ENCODE assay signal across 8 mouse cellular contexts in genomic region chr6:86471760-86472099, GRCm38 (mm10). TPM values are rescaled to one million over a fixed set of nuclear protein-coding genes. Genes with fewer than 3 reads are reported as not detected.
DNase-seq lines count a peak whose midpoint lies in the region; ATAC-seq and TF ChIP-seq lines count a peak whose summit lies in the region.

No protein-coding gene starts in this region.

- DNase-seq in heart, postnatal 14 days, result no peak
- DNase-seq in MEL (ENCODE audit: low read depth, low spot score), result no peak
- no peak for DNase-seq in midbrain, embryonic 11.5 days (ENCODE audit: low spot score, missing footprints)
- no peak for DNase-seq in ovary, postnatal 10 days (ENCODE audit: low spot score)
- no peak for DNase-seq in gastrocnemius, postnatal 10 days
- DNase-seq in cerebellum, postnatal 36 days, result no peak

- TF ChIP-seq POLR2A in MEL (IDR thresholded peaks at IDR 0.05; ENCODE audit: control insufficient read depth in 1 of 2, insufficient read depth in 1 of 2, low read depth in 1 of 2, low read length in 2 of 2, poor library complexity in 1 of 2), result peak in 1 of 2 experiments; percentile 54; a peak in 1 of 4 replicates

- TF ChIP-seq CTCF in MEL (IDR thresholded peaks at IDR 0.05 in 2 of 3, conservative IDR thresholded peaks at IDR 0.05 in 1 of 3; ENCODE audit: control insufficient read depth in 1 of 3, insufficient read depth in 1 of 3, low read depth in 2 of 3, low read length in 3 of 3, poor library complexity in 1 of 3, severe bottlenecking in 1 of 3), result no peak

- peaks cover 6% of the 10 kb centered on the region; the same call in 1 of the 2 replicates for H3K79me2 ChIP-seq in MEL (ENCODE audit: control insufficient read depth, insufficient read depth, low read length, poor library complexity)

- H3K9ac ChIP-seq in heart, embryonic 14.5 days (ENCODE audit: low read length), result peak overlapping the region; percentile 69
- peak overlapping the region; percentile 85 for H3K9ac ChIP-seq in MEL (ENCODE audit: control insufficient read depth, low read depth, low read length, poor library complexity, severe bottlenecking)
- H3K9ac ChIP-seq in hindbrain, embryonic 12.5 days, result peak overlapping the region; percentile 60
- peak overlapping the region; percentile 69 for H3K9ac ChIP-seq in midbrain, embryonic 11.5 days (ENCODE audit: low read length)

- intact Hi-C loops in heart, postnatal 14 days (cut with DNase I), result loop anchor here (1.0 to 5.0 kb wide), 3 partner anchors 25 to 196 kb away; partner anchors contain the start of gene Mxd1

- H3K4me2 ChIP-seq in heart, embryonic 14.5 days (ENCODE audit: low read length), result peak overlapping the region; percentile 62
- peak overlapping the region; percentile 59 for H3K4me2 ChIP-seq in hindbrain, embryonic 12.5 days (replicated peaks)
- peak overlapping the region; percentile 57 for H3K4me2 ChIP-seq in midbrain, embryonic 11.5 days

- H3K9me3 ChIP-seq in heart, embryonic 14.5 days (ENCODE audit: control insufficient read depth, low read length), result no peaks in the 10 kb centered on the region
- no peaks in the 10 kb centered on the region for H3K9me3 ChIP-seq in MEL (replicated peaks; ENCODE audit: insufficient read depth, low read length)
- H3K9me3 ChIP-seq in hindbrain, embryonic 12.5 days (replicated peaks), result no peaks in the 10 kb centered on the region
- no peaks in the 10 kb centered on the region for H3K9me3 ChIP-seq in midbrain, embryonic 11.5 days (ENCODE audit: control insufficient read depth, low read length)

- peak overlapping the region; percentile 93 for H3K27ac ChIP-seq in heart, embryonic 14.5 days (replicated peaks in 1 of 2; ENCODE audit: control insufficient read depth in 1 of 2, insufficient read depth in 1 of 2, low read depth in 2 of 2, low read length in 2 of 2)
- peak overlapping the region; percentile 83 for H3K27ac ChIP-seq in MEL (ENCODE audit: control insufficient read depth, low read depth, low read length)
- H3K27ac ChIP-seq in hindbrain, embryonic 12.5 days, result peak overlapping the region; percentile 95
- H3K27ac ChIP-seq in midbrain, embryonic 11.5 days (ENCODE audit: low read depth, low read length), result peak overlapping the region; percentile 90

- WGBS in heart, embryonic 14.5 days, result 23% methylated on average over 9 of the region's 9 CpGs
- WGBS in hindbrain, embryonic 12.5 days, result 28% methylated on average over 9 of the region's 9 CpGs
- 29% methylated on average over 9 of the region's 9 CpGs for WGBS in midbrain, embryonic 11.5 days

- TF ChIP-seq EP300 in MEL (IDR thresholded peaks at IDR 0.05; ENCODE audit: low read depth in 1 of 2, low read length in 2 of 2), result no peak

- H3K36me3 ChIP-seq in heart, embryonic 14.5 days (ENCODE audit: control insufficient read depth, insufficient read depth, low read length), result peaks cover 20% of the 10 kb centered on the region
- peaks cover 0 to 28% of the 10 kb centered on the region in 2 experiments; a peak in 3 of 4 replicates for H3K36me3 ChIP-seq in MEL (ENCODE audit: control insufficient read depth in 1 of 2, insufficient read depth in 2 of 2, low read length in 2 of 2)
- H3K36me3 ChIP-seq in hindbrain, embryonic 12.5 days, result peaks cover 24% of the 10 kb centered on the region
- H3K36me3 ChIP-seq in midbrain, embryonic 11.5 days (ENCODE audit: control insufficient read depth, insufficient read depth, low read length), result no peaks in the 10 kb centered on the region; the same call in 1 of the 2 replicates

- peaks cover 21 to 29% of the 10 kb centered on the region in 2 experiments for H3K4me1 ChIP-seq in heart, embryonic 14.5 days (ENCODE audit: control insufficient read depth in 2 of 2, insufficient read depth in 2 of 2, low read length in 2 of 2)
- H3K4me1 ChIP-seq in MEL (ENCODE audit: control insufficient read depth in 1 of 2, insufficient read depth in 2 of 2, low read length in 2 of 2), result peaks cover 13 to 36% of the 10 kb centered on the region in 2 experiments
- peaks cover 16% of the 10 kb centered on the region for H3K4me1 ChIP-seq in hindbrain, embryonic 12.5 days
- H3K4me1 ChIP-seq in midbrain, embryonic 11.5 days (ENCODE audit: control insufficient read depth, insufficient read depth, low read length), result peaks cover 7% of the 10 kb centered on the region

- ATAC-seq in heart, embryonic 14.5 days (ENCODE audit: insufficient number of reproducible peaks, insufficient read depth, low FRiP score, low read depth), result peak; percentile 16
- peak; percentile 57 for ATAC-seq in hindbrain, embryonic 12.5 days (ENCODE audit: low FRiP score)
- ATAC-seq in midbrain, embryonic 11.5 days (ENCODE audit: low FRiP score), result peak; percentile 63

- peak overlapping the region; percentile 44 to 54 for H3K4me3 ChIP-seq in heart, embryonic 14.5 days (ENCODE audit: control insufficient read depth in 1 of 2, insufficient read depth in 1 of 2, low read depth in 1 of 2, low read length in 2 of 2)
- peak overlapping the region; percentile 64 to 70 for H3K4me3 ChIP-seq in MEL (ENCODE audit: control insufficient read depth in 1 of 2, insufficient read depth in 1 of 2, low read depth in 2 of 2, low read length in 2 of 2)
- H3K4me3 ChIP-seq in hindbrain, embryonic 12.5 days, result peak overlapping the region; percentile 33
- H3K4me3 ChIP-seq in midbrain, embryonic 11.5 days (ENCODE audit: low read depth, low read length), result peak overlapping the region; percentile 32

- no peaks in the 10 kb centered on the region for H3K27me3 ChIP-seq in heart, embryonic 14.5 days (ENCODE audit: control insufficient read depth, insufficient read depth, low read length)
- no peaks in the 10 kb centered on the region for H3K27me3 ChIP-seq in MEL (ENCODE audit: control insufficient read depth in 1 of 2, insufficient read depth in 2 of 2, low read length in 2 of 2)
- H3K27me3 ChIP-seq in hindbrain, embryonic 12.5 days, result no peaks in the 10 kb centered on the region
- no peaks in the 10 kb centered on the region for H3K27me3 ChIP-seq in midbrain, embryonic 11.5 days (ENCODE audit: control insufficient read depth, insufficient read depth, low read length)

- no peak for TF ChIP-seq RAD21 in MEL (IDR thresholded peaks at IDR 0.05; ENCODE audit: low read depth, low read length)

TF ChIP-seq in MEL, 35 proteins besides CTCF, POLR2A, EP300 and RAD21:
- TF ChIP-seq ZKSCAN1 (IDR thresholded peaks at IDR 0.05; ENCODE audit: low read depth, low read length) (no peak), RCOR1 (IDR thresholded peaks at IDR 0.05; ENCODE audit: low read depth, low read length) (no peak), CHD2 (IDR thresholded peaks at IDR 0.05; ENCODE audit: low read length) (no peak), MYB (IDR thresholded peaks at IDR 0.05; ENCODE audit: low read depth, low read length) (no peak), MAX (IDR thresholded peaks at IDR 0.05; ENCODE audit: low read length) (no peak), NRF1 (IDR thresholded peaks at IDR 0.05; ENCODE audit: insufficient read depth, low read depth, low read length, poor library complexity, severe bottlenecking) (no peak), KAT2A (conservative IDR thresholded peaks at IDR 0.05; ENCODE audit: low read depth, low read length) (no peak), USF1 (IDR thresholded peaks at IDR 0.05; ENCODE audit: low read depth, low read length) (no peak), JUND (IDR thresholded peaks at IDR 0.05; ENCODE audit: low read depth, low read length) (no peak), POLR2AphosphoS2 (IDR thresholded peaks at IDR 0.05; ENCODE audit: low read length) (no peak; the same call in 1 of the 2 replicates), ZMIZ1 (IDR thresholded peaks at IDR 0.05; ENCODE audit: low read depth, low read length) (no peak), POLR2AphosphoS5 (IDR thresholded peaks at IDR 0.05; ENCODE audit: borderline replicate concordance, low read depth, low read length) (no peak), MXI1 (IDR thresholded peaks at IDR 0.05; ENCODE audit: low read depth, low read length) (no peak)

RNA-seq across cellular contexts. Expression of gene C87436, which starts 33.6 kb away (rescaled TPM):
- polyA plus RNA-seq in heart, embryonic 14.5 days (2014; fragmentation: Nextera tagmentation; extraction: Ambion mirVana), result 17.1 and 20.0 TPM in 2 replicates
- 10 to 100 TPM; 11.4 to 12.4 TPM for total RNA-seq in heart, postnatal 14 days (2021)
- 10.9 and 11.6 TPM in 2 replicates for total RNA-seq in MEL (2012; rRNA removed)
- polyA plus RNA-seq in MEL (2012; ENCODE audit: insufficient read depth in 1 of 2, insufficient read length in 2 of 2, low read depth in 1 of 2, low replicate concordance in 2 of 2, missing spikeins in 1 of 2), result 10 to 100 TPM in 1 of 2 experiments, not detected in 1; 18.5 TPM
- polyA plus RNA-seq in hindbrain, embryonic 12.5 days (2016; fragmentation: Nextera tagmentation; extraction: Ambion mirVana), result 28.1 and 29.7 TPM in 2 replicates
- 23.6 and 26.4 TPM in 2 replicates for polyA plus RNA-seq in midbrain, embryonic 11.5 days (2014; fragmentation: Nextera tagmentation; extraction: Ambion mirVana)
- 1 to 10 TPM; 8.7 to 9.8 TPM for total RNA-seq in gastrocnemius, postnatal 10 days (2021)

RNA-seq across cellular contexts. Expression of gene Gm44790, which starts 45.3 kb away (rescaled TPM):
- not detected in 2 replicates for polyA plus RNA-seq in heart, embryonic 14.5 days (2014; fragmentation: Nextera tagmentation; extraction: Ambion mirVana)
- total RNA-seq in heart, postnatal 14 days (2021), result not detected
- total RNA-seq in MEL (2012; rRNA removed), result 0.77 and 0.88 TPM in 2 replicates
- under 1 TPM in 1 of 2 experiments, not detected in 1; 0.29 TPM for polyA plus RNA-seq in MEL (2012; ENCODE audit: insufficient read depth in 1 of 2, insufficient read length in 2 of 2, low read depth in 1 of 2, low replicate concordance in 2 of 2, missing spikeins in 1 of 2)
- not detected in 2 replicates for polyA plus RNA-seq in hindbrain, embryonic 12.5 days (2016; fragmentation: Nextera tagmentation; extraction: Ambion mirVana)
- polyA plus RNA-seq in midbrain, embryonic 11.5 days (2014; fragmentation: Nextera tagmentation; extraction: Ambion mirVana), result not detected in 2 replicates
- not detected for total RNA-seq in gastrocnemius, postnatal 10 days (2021)

RNA-seq across cellular contexts. Expression of gene Pcbp1, which starts 54.4 kb away (rescaled TPM):
- 297 and 312 TPM in 2 replicates for polyA plus RNA-seq in heart, embryonic 14.5 days (2014; fragmentation: Nextera tagmentation; extraction: Ambion mirVana)
- 100 to 1,000 TPM; 168 to 179 TPM for total RNA-seq in heart, postnatal 14 days (2021)
- total RNA-seq in MEL (2012; rRNA removed), result 74.2 and 83.5 TPM in 2 replicates
- 100 to 1,000 TPM in 1 of 2 experiments, not detected in 1; 385 TPM for polyA plus RNA-seq in MEL (2012; ENCODE audit: insufficient read depth in 1 of 2, insufficient read length in 2 of 2, low read depth in 1 of 2, low replicate concordance in 2 of 2, missing spikeins in 1 of 2)
- 557 and 561 TPM in 2 replicates for polyA plus RNA-seq in hindbrain, embryonic 12.5 days (2016; fragmentation: Nextera tagmentation; extraction: Ambion mirVana)
- polyA plus RNA-seq in midbrain, embryonic 11.5 days (2014; fragmentation: Nextera tagmentation; extraction: Ambion mirVana), result 418 and 497 TPM in 2 replicates
- 100 to 1,000 TPM; 167 to 185 TPM for total RNA-seq in gastrocnemius, postnatal 10 days (2021)
